Mouse (Mus musculus) C2C12 (cell line): ENCODE data around the gene Il3. TPM values are rescaled to one million over a fixed set of nuclear protein-coding genes. Genes with fewer than 3 reads are reported as not detected.

ENCODE experiments used
- H3K27me3 ChIP-seq: one replicate; pipeline ENCODE4 v1.6.1; 2011; ENCODE audit not compliant: control insufficient read depth, insufficient read depth, insufficient read length
- H3K36me3 ChIP-seq: one replicate; pipeline ENCODE4 v1.6.1; 2011; ENCODE audit not compliant: control insufficient read depth, insufficient read depth
- H3K4me3 ChIP-seq: one replicate; pipeline ENCODE4 v1.5.1; 2011; ENCODE audit warnings: mild to moderate bottlenecking, control low read depth; ENCODE audit not compliant: poor library complexity, insufficient read depth, severe bottlenecking
- H3K79me2 ChIP-seq: one replicate; pipeline ENCODE4 v1.6.1; 2011; ENCODE audit not compliant: control insufficient read depth, insufficient read depth
- H3K79me3 ChIP-seq: one replicate; pipeline ENCODE4 v1.6.1; 2011; ENCODE audit warnings: low read depth, control low read depth
- H3ac ChIP-seq: one replicate; pipeline ENCODE3; 2011; ENCODE audit warnings: low read depth; ENCODE audit not compliant: control insufficient read depth, insufficient read length
- CEBPB ChIP-seq: IDR thresholded peaks from one replicate; pipeline ENCODE4 v1.6.1; 2011; ENCODE audit warnings: low read depth, mild to moderate bottlenecking, control low read depth, moderate library complexity
- CTCF ChIP-seq: IDR thresholded peaks from one replicate; pipeline ENCODE4 v1.5.1; 2011; ENCODE audit not compliant: control insufficient read depth, insufficient read depth, insufficient read length
- FOSL1 ChIP-seq: IDR thresholded peaks from one replicate; pipeline ENCODE4 v1.8.0; 2011; ENCODE audit warnings: mild to moderate bottlenecking, low read length; ENCODE audit not compliant: poor library complexity, insufficient read depth, severe bottlenecking
- MAX ChIP-seq: IDR thresholded peaks from one replicate; pipeline ENCODE4 v1.6.1; 2011; ENCODE audit warnings: mild to moderate bottlenecking, control low read depth
- MYOD1 ChIP-seq: IDR thresholded peaks from one replicate; pipeline ENCODE4 v1.6.1; 2011; ENCODE audit warnings: low read depth; ENCODE audit not compliant: control insufficient read depth, insufficient read length
- MYOG ChIP-seq: IDR thresholded peaks from one replicate; pipeline ENCODE4 v1.6.1; 2011; ENCODE audit not compliant: control insufficient read depth, insufficient read length; ENCODE audit errors: extremely low read depth
- USF1 ChIP-seq: IDR thresholded peaks from one replicate; pipeline ENCODE4 v1.6.1; 2011; ENCODE audit warnings: low read depth, mild to moderate bottlenecking, control low read depth, moderate library complexity
- long read RNA-seq, 2 experiments: library from polyadenylated mRNA; unstranded; transcript quantifications; one replicate each; pipeline ENCODE4 v2.0.0; 2019 to 2020
- polyA plus RNA-seq: library from polyadenylated mRNA; unstranded; fragments of >200 nt; fragmentation: generic; extraction: Trizol; gene quantifications from one replicate; pipeline ENCODE4 v1.2.1, GENCODE M21; 2012; ENCODE audit warnings: missing spikeins

Il3 gene
- not detected for polyA plus RNA-seq
- long read RNA-seq, experiment 1, result 0 reads
- long read RNA-seq, experiment 2, result 0 reads

DNA sequence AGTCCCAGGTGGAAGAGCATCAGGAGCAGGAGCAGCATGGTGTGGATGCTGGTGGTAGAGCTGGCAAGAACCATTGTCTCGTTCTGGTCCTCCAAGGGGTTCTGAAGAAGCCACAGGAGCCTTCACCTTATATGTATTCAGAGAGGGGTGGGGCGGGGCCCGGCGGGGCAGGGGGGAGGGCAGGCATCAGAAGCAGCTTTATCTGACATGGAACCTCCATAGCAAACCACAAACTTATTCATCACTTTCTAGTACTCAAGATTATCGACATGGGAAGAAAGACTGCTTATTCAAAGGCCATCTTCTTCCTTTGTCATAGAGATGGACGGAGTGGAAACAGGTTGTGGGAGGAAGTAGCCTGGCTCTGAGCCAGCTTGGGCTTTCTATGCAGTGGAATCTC lies at the start of gene Il3:
Gene Il3, minus strand, starts transcription at position 101 of the 400 bp plus-strand sequence.
- Histone ChIP-seq H3K36me3 (no peaks in the 10 kb centered on the region), H3K79me3 (no peaks in the 10 kb centered on the region), H3K4me3 (no peak within 1 kb of the TSS), H3K27me3 (no peaks in the 10 kb centered on the region), H3K79me2 (no peaks in the 10 kb centered on the region), H3ac (no peak within 1 kb of the TSS)
- no peak for TF ChIP-seq CTCF
- no peak for TF ChIP-seq FOSL1
- no peak for TF ChIP-seq CEBPB
- TF ChIP-seq USF1, result no peak
- TF ChIP-seq MYOD1, result no peak
- no peak for TF ChIP-seq MAX
- TF ChIP-seq MYOG, result no peak

DNA sequence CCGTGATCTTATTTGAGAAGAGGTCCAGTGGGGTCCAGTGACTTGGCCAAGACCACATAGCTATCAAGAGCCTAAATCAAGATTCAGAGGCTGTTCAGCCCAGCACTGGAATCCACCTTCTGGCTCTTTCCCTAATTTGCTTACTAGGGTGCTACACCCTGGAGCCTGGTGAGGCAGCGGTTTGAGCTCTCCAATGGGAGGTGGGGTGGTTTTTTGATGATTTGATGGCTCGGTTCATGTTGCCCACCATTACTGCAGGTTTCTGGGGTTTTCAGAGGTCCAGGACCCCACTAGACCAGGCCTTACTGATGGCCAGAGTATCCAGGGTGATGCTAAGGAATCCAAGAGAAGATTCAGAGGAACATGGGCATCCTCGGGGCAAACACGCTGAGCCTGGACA lies 48.3 kb upstream of the Il3 start:
- H3ac ChIP-seq, result no peak overlapping the region
- H3K27me3 ChIP-seq, result no peaks in the 10 kb centered on the region
- H3K36me3 ChIP-seq, result no peaks in the 10 kb centered on the region
- H3K4me3 ChIP-seq, result no peak overlapping the region
- no peaks in the 10 kb centered on the region for H3K79me2 ChIP-seq
- TF ChIP-seq USF1 (no peak), CTCF (no peak), MAX (no peak), MYOG (no peak), CEBPB (no peak), MYOD1 (no peak), FOSL1 (no peak)
- no peaks in the 10 kb centered on the region for H3K79me3 ChIP-seq

DNA sequence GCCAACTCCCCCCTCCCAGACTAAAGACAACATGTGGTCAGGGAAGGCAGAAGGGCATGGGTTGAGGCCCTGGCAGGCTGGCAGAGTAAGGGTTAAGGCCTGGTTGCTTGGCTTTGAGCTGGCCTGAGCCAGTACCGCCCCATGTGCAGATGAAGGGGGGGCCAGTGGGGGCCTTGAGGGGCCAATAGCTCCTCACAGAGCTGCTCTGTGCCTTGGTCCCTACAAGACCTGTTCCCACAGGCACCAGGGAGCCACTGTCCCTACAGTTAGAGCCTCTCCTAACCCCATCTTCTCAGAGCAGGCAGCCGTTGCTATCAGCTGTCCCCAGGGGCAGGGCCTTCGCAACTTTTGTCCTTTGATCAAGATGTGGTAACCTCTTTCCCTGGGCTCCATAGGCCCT lies 47.7 kb upstream of the Il3 start:
- H3K27me3 ChIP-seq, result no peaks in the 10 kb centered on the region
- TF ChIP-seq MAX (no peak), CEBPB (no peak), USF1 (no peak), CTCF (no peak), FOSL1 (no peak), MYOG (no peak), MYOD1 (no peak)
- no peak overlapping the region for H3K4me3 ChIP-seq
- H3K36me3 ChIP-seq, result no peaks in the 10 kb centered on the region
- no peaks in the 10 kb centered on the region for H3K79me2 ChIP-seq
- H3ac ChIP-seq, result no peak overlapping the region
- no peaks in the 10 kb centered on the region for H3K79me3 ChIP-seq

GRCm38 (mm10) chr11:54313391-54314360 lies 46.6 kb upstream of the Il3 start:
- H3K27me3 ChIP-seq, result no peaks in the 10 kb centered on the region
- no peak overlapping the region for H3ac ChIP-seq
- TF ChIP-seq CTCF (no peak), MAX (no peak), USF1 (no peak), CEBPB (no peak), MYOG (no peak), MYOD1 (no peak), FOSL1 (no peak)
- no peaks in the 10 kb centered on the region for H3K79me2 ChIP-seq
- no peaks in the 10 kb centered on the region for H3K79me3 ChIP-seq
- H3K4me3 ChIP-seq, result no peak overlapping the region
- no peaks in the 10 kb centered on the region for H3K36me3 ChIP-seq

DNA sequence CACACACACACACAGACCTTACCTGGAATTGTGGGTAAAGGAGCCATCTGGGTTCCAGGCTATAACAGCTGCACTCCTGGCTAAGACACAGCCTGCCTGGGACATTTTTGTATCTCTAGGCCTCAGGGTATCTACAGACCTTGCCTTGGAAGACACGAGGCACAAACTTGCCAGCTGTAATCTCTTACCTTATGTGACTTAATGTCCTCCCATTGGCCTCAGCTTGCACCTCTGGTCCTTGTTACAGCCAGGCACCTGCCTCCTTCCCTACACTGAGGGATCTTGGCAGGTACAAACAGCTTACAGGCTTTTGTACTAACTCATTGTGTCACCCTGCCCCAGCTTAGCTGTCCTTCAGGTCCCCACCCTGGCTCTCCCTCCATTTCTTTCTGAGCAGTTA lies 45.5 kb upstream of the Il3 start:
- TF ChIP-seq MYOG (no peak), MAX (no peak), FOSL1 (no peak), USF1 (no peak), MYOD1 (no peak), CEBPB (no peak), CTCF (no peak)
- Histone ChIP-seq H3ac (no peak overlapping the region), H3K27me3 (no peaks in the 10 kb centered on the region), H3K36me3 (no peaks in the 10 kb centered on the region), H3K79me3 (no peaks in the 10 kb centered on the region), H3K79me2 (no peaks in the 10 kb centered on the region), H3K4me3 (no peak overlapping the region)
